Mouse (Mus musculus) erythroblast, adult 5-6 weeks (primary cell): ENCODE results near the gene Specc1l. TPM values are rescaled to one million over a fixed set of nuclear protein-coding genes. Genes with fewer than 3 reads are reported as not detected.

ENCODE experiments used
- ATAC-seq: replicated peaks from 2 replicates; pipeline ENCODE4 v1.8.0; 2016; ENCODE audit warnings: moderate number of reproducible peaks, mild to moderate bottlenecking, moderate TSS enrichment, inconsistent platforms; ENCODE audit not compliant: poor library complexity, low FRiP score, severe bottlenecking
- total RNA-seq, 2 experiments: library from RNA; stranded (forward) in 1 of 2; stranded (reverse) in 1 of 2; fragments of 150-400 nt in 1 of 2; fragments of 200-764, 138-1000 nt in 1 of 2; gene quantifications; 2 replicates each; pipeline versions ENCODE4 v1.2.3 to v1.2.4; 2015 to 2017; ENCODE audit warnings: low replicate concordance in 2 of 2

Specc1l gene
- 14.2 and 22.1 TPM in 2 replicates for total RNA-seq (2015; ENCODE audit: low replicate concordance)
- 9.8 and 11.4 TPM in 2 replicates for total RNA-seq (2017; ENCODE audit: low replicate concordance)

DNA sequence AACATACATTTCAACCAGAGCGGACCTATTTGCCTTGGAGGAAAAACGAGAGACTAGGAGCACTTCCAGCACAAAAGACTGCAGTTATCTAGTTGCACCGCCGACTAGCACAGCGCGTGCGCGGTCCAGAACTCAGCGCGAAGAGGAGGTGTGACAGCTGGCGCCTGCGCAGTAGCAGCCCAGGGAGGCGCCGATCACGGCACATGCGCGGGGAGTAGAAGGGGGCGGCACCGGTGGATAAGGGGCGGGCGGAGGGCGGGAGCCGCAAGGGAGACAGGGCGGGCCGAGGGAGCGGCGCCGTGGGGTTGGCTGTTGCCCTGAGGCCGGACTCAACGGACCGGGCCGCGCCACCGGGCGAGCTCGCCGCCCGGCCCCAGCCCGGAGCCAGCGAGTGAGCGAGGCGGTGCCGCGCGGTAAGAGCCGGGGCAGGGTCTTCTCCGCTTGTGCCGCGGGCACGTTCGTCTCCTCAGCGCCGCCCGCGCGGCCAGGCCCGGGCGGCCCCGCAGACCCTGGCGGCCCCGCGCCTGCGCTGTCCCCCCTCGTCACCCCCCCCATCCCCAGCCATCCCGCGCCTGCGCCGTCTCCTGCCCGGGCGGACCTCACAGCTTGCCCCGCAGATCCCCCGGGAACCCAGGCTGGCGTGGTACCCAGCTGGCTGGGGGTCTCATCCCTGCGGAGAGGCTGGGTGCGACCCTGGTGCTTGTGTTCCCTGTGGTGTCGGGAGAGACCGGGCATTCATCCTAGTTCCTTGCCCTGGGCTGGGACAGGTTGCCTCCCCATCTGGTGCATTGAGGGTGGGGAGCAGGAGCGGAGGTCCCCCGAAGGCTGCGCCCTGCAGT is at the start of gene Specc1l:
TSS of gene Specc1l (plus strand) at position 267 of the 839 bp plus-strand sequence.
- ATAC-seq: peak; percentile 99

DNA sequence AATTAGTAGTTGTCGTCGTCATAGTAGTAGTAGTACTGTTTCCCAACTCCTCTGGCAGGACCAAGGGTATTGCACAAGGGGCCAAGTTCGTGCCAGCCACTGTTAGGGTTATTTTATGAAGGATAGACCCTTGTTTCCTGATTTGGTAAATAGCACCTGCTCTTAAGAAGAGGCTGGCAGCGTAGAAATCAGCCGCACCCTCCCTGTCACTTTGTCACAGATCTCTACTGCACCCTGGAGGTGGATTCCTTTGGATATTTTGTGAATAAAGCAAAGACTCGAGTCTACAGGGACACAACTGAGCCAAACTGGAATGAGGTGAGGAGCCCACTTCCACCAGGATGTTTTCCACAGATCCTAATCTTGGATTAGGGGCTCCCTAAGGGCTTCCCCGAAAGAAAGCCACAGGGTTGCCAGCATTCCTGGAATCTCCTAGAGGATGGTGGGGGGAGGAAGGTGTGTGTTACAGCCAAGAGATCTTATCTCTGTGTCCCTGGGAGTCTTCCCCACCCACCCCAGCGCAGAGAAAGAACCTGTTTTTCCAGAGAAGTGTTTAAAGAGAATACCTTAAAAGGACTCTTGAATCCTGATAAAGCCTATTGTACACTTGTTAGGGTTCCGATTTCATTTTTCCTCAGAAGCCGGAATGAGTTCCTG is 45.9 kb upstream of the Specc1l start:
- ATAC-seq: no peak

DNA sequence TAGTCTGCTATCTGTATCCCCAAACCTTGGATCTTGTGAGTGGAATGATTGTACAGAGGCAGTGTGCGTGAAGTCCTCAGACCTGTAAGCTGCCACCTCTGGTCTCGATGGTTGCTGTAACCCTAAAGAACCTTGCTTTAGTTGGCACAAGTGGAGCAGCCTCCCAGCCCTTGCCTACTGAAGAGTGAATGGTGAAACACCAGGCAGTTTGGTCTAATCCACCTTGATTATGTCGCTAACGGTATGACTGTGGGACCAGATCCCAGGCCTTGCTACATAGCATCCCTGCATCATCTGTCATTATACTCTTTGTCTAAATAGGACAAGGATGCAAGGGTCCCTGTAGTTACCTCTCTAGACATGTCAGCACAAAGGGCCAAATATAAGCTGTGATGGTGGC is 45.3 kb upstream of the Specc1l start:
- ATAC-seq: no peak

DNA sequence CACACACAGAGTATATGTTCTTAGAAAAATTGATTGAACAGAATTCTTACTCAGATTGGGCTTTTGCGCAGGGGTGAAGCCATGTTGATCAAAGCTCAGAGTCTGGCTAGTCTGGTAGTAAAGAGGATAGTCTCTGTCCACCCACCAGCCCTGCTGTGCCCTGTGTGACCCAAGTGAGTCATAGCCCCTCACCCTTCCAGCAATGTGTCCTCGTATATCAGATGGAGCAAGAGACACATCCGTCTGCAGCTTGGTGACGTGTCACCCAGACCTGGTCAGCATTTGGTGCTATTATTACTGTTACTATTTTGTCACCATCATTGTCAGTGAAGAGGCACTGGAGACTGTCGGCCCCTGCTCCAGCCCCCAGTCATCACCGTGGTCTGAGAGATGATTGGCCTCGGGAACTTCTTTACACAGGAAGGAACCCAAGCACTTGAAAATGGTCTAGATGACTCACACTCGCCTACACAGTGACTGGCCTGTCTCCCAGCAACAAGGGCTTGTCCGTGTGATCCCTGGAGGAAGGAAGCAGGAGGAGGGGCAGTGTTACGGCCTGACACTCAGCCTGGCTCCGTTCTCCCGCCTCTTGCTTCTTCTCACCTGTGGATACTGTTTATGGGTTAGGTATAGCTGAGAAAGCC is 41.5 kb upstream of the Specc1l start:
- no peak for ATAC-seq

DNA sequence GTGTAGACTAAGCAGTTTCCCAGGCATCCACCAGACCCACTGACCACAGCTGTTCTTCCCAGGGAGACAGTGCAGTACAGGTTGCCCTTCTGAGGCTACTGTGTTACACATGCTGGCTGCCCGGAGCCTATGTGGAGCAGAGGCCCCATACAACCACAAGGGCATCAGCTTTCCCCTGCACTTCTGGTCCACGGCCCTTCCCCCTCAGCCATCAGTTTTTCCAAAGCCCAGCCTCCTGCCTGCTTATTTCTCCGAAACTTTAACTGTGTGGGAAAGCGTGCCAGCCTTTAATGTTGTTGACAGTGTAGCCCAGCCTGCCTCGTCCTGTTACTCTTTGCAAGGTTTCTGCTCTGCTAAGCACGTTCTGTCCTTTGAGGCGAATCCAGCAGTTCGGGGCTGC is 38.8 kb upstream of the Specc1l start:
- no peak for ATAC-seq

DNA sequence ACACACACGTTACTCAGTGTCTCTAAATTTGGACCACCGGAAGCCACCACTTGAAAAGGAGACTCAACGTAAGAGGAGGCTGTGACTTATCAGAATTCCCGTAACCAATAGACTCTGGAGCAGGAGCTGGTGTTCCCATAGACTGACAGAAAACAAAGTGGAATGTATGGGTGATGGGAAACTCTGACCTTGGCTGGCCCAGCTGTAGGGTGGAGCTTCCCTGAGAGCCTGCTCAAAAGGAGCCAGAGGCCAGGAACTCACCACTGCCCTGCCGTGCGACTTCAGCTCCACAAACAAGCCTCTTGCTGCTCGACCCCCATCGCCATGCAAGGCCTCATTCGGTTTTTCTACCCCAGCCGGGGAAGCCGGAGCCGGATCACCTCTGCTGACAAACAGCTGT is 38.2 kb upstream of the Specc1l start:
- ATAC-seq: no peak

DNA sequence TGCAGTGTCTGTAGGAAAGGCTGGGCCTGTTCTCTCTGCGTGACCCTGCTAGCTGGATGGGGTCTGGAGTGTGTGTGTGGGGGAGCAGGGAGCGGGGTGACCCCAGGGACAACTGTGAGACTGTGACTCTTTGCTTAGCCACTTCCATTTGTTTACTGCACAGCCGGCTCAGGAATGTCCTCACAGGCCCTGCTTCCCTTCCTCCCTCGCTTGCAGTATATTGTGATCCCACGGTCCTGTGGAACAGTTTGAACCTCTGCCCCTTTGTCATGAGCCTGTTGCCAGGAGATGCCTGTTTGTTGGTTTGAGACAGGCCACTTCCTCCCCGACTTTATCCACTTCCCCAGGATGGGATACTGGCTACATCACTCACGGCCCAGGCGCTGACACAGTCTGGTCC is 35.4 kb upstream of the Specc1l start:
- no peak for ATAC-seq

DNA sequence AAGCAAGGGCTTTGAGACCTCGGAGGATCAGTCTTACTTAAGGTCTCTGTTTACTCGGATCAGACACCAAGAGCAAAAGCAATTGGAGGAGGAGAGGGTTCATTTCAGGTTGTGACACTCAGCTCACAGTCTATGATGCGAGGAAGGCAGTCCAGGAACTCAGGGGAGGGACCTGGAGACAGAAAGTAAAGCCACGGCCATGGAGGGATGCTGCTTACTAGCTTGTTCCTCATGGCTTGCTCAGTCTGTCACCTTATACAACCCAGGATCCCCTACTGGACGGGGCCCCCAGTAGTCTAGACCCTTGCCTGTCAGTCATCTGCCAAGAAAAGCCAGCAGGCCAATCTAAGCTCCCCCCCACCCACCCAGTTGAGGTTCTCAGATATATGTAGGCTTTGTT is 33.0 kb upstream of the Specc1l start:
- no peak for ATAC-seq

DNA sequence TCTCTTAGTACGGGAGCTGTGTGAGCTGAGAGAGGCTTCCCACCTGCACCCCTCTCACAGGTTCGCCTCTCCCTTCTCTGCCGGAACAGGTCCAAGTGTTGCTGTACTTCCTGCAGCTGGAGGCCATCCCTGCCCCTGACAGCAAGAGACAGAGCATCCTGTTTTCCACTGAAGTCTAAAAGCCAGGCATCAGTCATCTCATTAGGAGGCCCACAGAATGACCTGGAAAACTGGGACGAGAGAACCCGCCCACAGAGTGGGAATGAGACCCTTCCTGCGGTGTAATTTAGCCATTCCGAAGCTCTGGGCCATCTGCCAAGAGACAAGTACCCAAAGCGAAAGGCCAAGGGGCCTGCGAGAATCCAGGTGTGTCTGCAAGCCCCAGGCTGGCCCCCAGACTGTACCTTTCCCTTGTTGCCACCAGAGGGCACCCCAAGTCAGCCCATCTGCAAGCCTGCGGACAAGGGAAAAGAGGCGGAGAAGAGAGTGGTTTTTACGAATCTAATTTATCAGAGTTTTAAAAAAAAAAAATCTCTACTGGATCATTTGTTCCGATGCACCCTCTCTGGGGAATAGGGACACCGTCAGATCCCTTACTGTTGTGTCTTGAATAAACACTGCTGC is 29.6 kb upstream of the Specc1l start:
- ATAC-seq: peak; percentile 67

DNA sequence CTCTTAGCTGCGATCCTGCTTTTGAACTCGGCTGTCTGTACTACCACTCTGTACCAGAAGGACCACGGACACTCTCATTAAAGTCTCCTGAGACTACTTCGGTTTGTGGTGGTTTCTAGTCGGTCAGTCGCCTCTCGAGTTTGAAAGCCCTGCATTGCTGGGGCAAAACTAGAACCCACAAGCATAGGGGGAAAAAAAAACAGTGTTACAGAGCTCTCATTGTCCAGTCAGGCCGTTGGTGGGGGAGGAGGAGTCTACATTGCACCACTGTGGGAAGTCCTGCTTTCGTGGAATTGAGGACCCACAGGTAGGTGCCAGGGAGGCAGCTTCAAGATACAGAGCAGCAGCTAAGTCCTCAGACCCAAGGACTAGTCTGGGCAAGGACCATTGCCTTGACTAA is 27.0 kb upstream of the Specc1l start:
- ATAC-seq: no peak

DNA sequence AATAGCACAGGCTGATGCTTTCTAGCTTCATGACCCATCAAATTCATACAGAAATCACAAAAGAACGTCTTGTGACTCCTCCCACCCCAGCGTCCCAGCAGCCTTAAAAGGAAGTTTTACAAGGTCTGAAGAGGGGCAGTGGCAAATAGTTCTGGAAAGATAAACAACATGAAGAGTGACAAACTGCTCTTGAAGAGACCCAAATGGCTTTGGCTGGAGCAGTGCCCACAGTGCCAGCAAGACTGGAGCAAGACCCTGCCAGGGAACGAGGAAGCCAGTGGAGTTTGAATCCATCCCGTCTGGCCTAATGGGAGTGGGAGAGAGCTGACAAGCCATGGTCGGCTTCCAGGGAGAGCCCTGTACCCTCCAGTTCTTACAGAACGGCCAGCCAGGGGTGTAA is 25.3 kb upstream of the Specc1l start:
- ATAC-seq: no peak

DNA sequence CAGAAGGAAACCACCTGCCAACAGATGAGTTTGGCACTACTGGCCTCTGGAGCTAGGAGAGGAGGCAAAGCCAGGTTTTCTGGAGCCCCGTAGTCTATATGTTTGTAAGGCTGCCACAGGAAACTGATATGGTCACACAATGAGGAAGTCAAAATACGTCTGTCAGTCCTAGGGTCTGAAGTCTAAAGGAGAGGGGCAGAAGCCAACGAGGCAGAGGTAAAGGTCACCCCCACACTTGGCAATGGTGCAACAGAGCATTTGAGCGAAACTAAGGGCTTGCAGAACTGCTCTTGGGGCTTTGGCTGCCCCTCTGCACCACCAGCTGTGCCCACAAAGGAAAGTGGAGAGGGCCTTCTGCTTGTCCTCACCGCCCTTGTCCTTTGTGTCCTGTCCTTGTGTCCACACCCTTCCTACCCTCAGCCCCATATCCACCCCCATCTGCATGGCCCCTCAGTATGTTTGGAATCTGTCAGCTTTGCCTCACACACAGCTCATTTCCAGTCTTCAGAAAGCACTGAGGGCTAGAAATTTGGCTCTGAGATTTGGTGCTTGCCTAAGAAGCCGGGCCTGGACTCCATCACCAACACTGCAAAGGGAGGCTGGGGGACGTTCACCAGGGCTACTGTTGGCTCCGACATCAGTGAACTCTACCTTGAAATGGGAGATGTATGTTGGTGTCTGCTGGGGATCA is 24.4 kb upstream of the Specc1l start:
- ATAC-seq: no peak

DNA sequence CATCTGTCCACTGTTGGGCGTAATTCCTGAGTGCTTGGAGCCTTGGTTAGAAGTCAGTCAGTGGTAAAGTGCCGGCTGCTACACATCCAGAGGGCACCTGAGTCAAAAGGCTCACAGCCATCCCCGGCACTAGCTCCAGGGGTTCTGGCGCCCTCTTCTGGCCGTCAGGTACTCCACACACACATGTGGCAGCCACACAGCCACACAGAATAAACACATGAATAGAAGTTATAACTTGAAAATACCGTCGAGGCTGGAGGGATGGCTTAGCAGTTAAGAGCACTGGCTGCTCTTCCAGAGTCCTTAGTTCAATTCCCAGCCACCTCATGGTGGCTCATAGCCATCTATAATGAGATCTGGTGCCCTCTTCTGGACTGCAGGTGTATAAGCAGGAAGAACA is 20.2 kb upstream of the Specc1l start:
- ATAC-seq: no peak

DNA sequence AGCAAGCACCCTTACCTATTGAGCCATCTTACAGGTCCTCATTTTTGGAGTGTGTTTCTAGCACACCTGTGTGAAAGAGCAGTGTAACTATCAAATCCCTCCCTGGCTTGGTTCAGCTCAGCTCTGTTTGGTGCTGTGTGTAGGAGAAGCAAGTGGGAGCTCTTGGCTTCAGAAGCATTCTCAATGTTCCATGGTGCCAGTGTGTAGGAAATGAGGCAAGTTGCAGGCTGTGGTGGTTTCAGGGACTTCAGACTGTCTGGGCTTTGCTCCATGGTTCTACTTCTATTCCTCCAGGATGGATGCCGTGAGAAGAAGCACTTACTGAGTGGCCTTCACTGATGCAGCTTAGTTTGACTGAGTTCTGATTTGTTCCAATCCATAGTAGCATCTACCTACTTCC is 14.1 kb upstream of the Specc1l start:
- no peak for ATAC-seq

DNA sequence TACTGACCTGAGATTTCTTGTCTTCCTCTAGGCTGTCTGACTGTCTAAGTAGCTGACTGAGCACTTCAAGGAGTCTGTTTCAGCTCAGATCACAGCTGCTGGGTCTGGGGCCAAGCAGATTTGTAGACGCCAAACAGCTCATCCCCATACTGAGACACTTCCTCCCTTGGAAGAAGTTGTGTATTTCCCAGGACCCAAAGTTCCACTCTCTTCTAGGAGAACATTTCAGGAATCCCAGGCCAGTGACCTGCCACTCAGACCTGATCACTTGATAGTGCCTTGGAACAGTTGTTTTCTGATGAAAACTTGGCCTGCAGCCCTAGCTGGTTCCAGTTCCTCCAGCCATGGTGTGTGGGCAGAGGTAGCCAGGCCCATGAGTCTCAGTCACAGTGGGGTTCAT is 11.1 kb upstream of the Specc1l start:
- ATAC-seq: no peak

DNA sequence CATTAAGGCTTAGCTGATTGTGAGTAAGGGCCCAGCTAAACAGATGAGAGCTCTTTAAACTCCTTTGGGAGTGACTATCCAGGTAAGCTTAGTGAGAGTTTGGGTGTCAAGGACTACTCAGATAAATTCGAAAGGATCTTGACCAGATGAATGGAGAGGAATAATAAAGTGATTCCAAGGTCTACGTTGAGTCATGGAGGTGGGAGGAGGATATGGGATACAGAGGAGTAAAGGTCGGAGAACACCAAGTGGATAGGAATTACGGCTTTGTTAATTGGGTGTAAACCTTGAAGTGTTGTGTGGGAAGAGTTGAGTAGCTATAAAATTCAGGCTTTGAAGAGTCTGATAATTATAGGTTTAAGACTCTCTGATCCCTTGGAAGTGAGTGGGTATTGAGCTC is 5.7 kb upstream of the Specc1l start:
- ATAC-seq: no peak

DNA sequence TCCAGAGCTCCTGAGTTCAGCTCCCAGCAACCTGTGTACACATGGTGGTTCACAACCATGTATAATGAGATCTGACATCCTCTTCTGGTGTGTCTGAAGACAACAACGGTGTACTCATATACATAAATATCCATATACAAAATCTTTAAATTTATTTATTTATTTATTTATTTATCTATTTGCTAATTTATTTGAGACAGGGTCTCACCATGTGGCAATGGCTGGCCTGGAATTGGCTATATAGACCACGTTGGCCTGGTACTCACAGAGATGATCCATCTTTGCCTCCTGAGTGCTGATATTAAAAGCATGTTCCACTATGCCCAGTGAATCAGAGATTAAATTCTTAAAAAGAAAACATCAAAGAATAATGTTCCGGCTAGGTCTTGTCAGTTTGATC is 1.0 kb upstream of the Specc1l start:
- no peak for ATAC-seq

DNA sequence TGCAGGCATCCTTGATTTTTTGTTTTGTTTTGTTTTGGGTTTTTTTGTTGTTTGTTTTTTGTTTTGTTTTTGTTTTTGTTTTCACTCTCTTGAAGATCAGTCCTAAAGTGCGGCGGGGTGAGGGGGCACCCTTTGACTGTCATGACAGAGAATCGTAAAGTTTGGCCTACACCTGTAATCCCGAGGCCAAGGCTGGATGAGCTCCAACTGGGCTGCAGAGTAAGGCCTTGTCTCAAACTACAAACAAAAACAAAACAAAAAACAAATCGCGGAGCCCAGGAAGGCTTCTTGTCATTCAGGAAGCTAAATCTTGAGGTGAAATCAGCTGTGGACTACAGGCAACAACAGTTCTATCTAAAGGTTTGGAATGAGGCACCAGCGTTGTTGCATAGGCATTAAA is 1.1 kb downstream of the Specc1l start:
- ATAC-seq: no peak

DNA sequence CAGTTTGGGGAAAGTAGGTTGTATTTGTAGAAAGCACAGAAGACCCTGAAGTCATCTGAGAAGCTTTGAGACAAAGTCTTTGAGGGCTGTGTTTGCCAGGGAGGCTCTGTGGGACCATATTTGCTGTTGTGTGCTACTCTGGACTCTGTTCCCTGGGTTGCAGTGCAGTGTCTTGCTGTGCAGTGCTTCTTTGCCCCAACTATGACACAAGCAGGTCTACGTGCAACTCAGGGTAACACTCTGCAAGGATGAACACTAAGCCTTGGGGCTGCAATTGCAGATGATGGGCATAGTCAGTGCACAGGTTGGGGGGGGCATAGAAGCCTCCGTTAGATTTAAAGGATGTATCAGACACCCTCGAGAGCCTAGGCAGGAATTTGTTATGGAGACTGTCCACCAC is 8.8 kb downstream of the Specc1l start:
- ATAC-seq: no peak
